Mouse (Mus musculus): ENCODE measurements around the gene Spen.

- TF ChIP-seq MAX (IDR thresholded peaks at IDR 0.05; ENCODE audit: low read depth) (no peak), POLR2A (IDR thresholded peaks at IDR 0.05; ENCODE audit: insufficient read length, low read depth) (no peak), MYOG (IDR thresholded peaks at IDR 0.05; ENCODE audit: control insufficient read depth in 1 of 3, insufficient read depth in 1 of 3, insufficient read length in 2 of 3, low read depth in 2 of 3) (no peak), USF1 (IDR thresholded peaks at IDR 0.05; ENCODE audit: low read depth) (no peak), POLR2AphosphoS2 (IDR thresholded peaks at IDR 0.05; ENCODE audit: insufficient read length, low read depth) (no peak)
Observed at GRCm38 (mm10) chr4:141570821-141571220, 32.4 kb upstream of the Spen start.

Measured in myocyte (in vitro differentiated cells).